Mouse (Mus musculus) testis, adult 2 months (tissue): ENCODE measurements around the gene Gnpat.

Source experiments
- CTCF ChIP-seq: fragments of 200-500 bp; IDR thresholded peaks from 2 replicates; pipeline ENCODE4 v1.5.1; 2012; ENCODE audit warnings: low read depth, mild to moderate bottlenecking, inconsistent platforms, low read length, moderate library complexity; ENCODE audit not compliant: control insufficient read depth, insufficient read depth, insufficient replicate concordance
- POLR2A ChIP-seq: fragments of 200-500 bp; IDR thresholded peaks from 2 replicates; pipeline ENCODE4 v1.6.1; 2012; ENCODE audit warnings: low read depth, mild to moderate bottlenecking, inconsistent platforms, low read length, moderate library complexity; ENCODE audit not compliant: control insufficient read depth

- TF ChIP-seq CTCF (no peak), POLR2A (no peak)
Observed at GRCm38 (mm10) chr8:124930086-124930485, 67.3 kb downstream of the Gnpat start.
